Mouse (Mus musculus): ENCODE results near the gene Mgat1.
A peak's percentile ranks its signal among the peaks of the same experiment; 100 is the strongest.
"Not testable (repeated sequence)": the region's sequence is repeated elsewhere in the genome, so short reads cannot be mapped to it uniquely, and the experiment has no call there.

Gene Mgat1

GRCm38 (mm10) chr11:49243727-49244594 lies at the start of gene Mgat1:
Gene Mgat1 (plus strand): TSS chr11:49244191.
- peak; percentile 91 for DNase-seq

- DNase-seq: not testable (repeated sequence)
These were observed 49.2 kb upstream of the Mgat1 start for GRCm38 (mm10) chr11:49194771-49195170.

GRCm38 (mm10) chr11:49195819-49196322 lies 48.1 kb upstream of the Mgat1 start:
- DNase-seq: no peak

DNA sequence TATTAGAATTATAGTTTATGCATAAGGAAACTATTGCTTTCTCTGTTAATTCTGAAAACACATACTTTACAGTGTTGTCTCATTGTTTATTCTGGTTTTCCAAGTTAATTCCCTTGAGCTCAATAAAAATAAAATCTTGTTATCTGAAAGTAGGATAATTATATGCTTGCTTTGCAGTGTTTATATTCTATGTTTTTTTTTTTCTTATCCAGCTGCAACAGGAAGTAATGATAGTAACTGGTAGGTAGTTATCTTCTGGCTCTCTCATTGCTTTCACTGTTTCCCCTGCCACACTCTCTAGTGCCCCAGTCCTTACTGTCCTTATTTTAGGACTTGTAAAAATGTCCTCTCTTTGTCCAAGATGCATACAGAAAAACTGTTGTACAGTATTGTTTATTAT lies 43.3 kb upstream of the Mgat1 start:
- DNase-seq: no peak

GRCm38 (mm10) chr11:49201142-49201541 lies 42.8 kb upstream of the Mgat1 start:
- no peak for DNase-seq

DNA sequence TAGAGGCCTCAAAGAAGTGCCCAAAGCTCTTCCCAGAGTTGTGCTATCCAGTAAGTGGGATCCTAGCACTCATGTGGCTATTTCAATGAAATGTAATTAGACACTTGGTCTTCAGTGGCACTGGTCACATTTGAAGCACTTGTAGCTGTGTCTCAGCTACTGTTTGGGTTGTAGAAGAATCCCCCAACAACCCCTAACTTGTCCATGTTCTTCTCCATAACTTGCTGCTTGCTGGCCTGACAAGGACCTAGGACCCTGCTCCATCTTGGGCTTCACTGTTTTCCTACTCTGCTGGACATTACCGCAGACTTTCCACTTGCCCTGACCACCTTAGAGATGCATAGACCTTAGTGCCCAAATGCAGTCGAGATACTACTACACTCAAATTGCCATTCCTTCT lies 41.9 kb upstream of the Mgat1 start:
- no peak for DNase-seq

DNA sequence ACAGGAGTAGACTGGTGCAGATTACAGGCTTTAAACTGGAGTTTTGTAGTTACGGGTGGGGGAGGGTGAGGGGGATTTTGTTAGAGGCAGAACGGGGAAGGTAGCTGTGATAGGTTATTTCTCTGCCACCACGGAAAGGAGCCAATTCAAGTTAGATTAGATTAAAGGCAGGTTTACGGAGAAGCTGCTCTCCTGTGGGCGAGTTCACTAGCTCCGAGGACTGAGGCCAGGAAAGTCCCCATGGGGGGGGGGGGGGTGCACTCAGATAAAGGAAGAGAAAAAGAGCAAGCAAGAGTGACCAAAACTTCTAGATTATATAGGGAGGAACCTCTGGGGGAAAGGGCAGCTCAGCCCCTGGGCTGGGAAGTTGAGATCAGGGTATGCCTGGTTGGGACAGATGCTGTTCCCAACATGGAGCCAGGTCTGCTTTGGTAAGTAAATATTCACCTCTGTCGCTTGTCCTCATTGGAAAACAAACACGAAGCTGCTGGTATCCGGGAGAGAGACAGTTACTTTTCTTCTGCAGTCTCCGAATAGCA lies 41.4 kb upstream of the Mgat1 start:
- DNase-seq: no peak

- peak; percentile 90 for DNase-seq
These were observed 40.7 kb upstream of the Mgat1 start, which contains the start of gene Zfp62 for GRCm38 (mm10) chr11:49203129-49203768. Gene Zfp62 (plus strand): TSS chr11:49203292.

DNA sequence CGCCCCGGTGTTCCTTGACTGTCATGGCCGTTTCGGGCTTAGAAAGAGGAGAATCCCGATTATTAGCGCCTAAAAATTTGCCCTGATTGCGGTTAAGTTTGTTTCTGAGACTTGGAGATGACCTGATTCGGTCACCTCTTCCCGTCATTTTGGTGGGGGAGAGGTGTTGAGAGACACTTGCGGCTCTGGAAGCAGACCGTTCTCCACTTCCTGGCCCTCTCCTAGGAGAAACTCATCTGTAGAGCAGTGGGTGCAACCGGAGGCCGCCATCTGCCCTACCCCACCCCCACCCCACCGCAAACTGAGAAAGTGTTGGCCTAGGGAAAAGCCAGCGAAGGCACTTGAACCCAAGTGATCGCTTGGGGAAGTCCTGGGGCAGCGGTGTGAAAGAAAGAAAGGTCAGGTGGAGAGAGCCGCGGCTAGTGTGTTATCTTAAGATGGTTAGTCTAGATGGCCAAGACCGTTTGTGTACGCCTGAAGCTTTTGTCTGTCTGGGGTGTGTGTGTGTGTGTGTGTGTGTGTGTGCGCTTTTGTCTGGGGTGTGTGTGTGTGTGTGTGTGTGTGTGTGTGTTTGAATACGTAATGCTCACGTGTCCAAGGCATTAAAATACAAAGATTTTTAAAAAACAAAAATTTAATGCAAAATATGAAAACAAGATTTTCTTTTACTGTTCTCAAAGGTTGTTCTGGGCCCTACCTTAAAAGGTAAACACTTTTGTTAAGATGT lies 40.1 kb upstream of the Mgat1 start:
- peak; percentile 23 for DNase-seq

GRCm38 (mm10) chr11:49205080-49205590 lies 38.9 kb upstream of the Mgat1 start:
- no peak for DNase-seq

- DNase-seq: no peak
These were observed 36.5 kb upstream of the Mgat1 start for GRCm38 (mm10) chr11:49207495-49207894.

- DNase-seq: no peak
These were observed 31.4 kb upstream of the Mgat1 start for GRCm38 (mm10) chr11:49212577-49212976.

DNA sequence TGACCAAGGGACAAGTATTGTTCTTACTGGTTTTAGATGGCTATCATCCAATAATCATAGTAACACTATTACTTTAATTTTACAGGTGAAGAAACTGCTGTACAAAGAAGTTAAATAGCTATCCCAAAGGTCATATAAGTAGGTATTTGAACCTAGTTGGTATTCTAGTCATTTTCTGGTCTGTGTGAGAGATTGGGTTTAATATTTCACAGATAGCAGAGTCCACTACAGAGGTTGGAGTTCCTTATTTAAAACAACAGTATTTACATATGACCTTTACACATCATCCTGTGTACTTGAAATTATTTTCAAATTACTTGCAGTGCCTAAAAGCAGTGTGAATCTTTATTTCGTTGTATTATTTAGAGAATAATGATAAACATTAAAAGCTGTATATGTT lies 30.5 kb upstream of the Mgat1 start:
- no peak for DNase-seq

GRCm38 (mm10) chr11:49219271-49219670 lies 24.7 kb upstream of the Mgat1 start:
- no peak for DNase-seq

DNA sequence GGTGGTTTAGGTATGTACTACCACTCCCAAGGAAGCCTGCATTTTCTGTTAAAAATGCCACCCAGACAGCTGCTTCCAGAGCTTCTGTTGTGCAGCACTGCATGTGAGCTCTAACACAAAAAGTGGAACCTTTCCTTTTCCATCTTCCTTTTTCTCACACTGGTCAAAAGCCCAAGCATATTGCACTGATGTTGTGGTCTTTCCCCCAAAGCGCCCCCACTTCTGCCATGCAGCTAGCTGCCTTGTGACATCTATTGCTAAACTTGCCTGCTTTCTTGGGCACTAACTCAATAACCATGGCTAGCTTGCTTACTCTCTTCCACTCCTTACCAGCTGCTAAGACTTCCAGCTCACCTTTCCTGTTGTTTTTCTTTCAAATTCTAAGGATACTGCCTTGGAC lies 19.5 kb upstream of the Mgat1 start:
- DNase-seq: no peak

DNA sequence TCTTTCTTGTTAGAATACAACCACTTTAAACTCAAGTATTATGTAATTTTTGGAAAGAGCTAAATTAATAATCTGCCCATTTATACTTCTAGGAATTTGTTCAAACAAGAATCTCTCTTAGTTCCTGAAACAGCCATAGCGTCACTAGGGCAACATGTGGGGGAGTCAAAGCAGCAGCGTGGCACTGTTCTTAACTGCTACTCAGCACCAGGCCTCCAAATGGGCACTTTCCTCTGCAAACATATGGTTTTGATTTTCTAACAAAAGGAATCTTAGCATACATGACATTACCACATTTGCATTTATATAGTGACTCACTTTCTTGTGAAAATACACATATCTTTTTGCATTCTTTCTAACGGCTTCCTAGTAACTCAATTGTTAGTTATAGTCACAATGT lies 11.2 kb upstream of the Mgat1 start:
- DNase-seq: no peak

DNA sequence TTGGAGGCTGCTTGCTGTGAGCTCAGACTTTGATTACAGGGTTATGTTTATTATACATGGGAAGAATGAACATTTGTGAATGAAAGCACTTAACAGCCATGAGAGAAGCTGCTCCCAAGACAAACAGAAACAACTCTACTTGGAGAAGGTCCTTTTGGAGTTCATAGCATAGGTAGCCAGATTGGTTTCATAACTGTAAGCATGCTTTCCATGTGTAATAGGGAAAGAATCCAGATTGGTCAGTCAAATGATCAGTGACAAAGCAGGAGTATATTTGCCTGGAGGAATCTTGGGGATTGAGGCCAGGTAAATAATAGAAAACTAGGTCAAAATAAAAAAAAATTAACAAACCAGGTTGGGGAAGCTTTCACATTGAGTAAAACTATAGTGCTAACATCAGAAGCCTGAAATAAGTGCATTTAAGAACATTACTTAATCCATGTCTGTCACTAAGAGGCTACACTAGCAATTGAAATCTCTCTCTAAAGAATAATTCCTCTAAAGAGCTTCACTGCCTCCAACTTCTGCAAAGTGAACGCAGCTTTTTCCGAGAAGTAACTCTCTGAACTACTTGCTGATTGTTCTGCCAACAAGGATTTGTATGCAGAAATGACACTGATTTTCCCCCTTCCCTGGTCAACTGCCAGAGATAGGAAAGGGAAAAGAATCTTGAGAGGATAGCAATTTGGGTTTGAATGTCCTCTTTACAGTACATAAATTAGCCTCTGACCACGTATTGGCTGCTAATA lies 8.4 kb upstream of the Mgat1 start:
- DNase-seq: no peak

DNA sequence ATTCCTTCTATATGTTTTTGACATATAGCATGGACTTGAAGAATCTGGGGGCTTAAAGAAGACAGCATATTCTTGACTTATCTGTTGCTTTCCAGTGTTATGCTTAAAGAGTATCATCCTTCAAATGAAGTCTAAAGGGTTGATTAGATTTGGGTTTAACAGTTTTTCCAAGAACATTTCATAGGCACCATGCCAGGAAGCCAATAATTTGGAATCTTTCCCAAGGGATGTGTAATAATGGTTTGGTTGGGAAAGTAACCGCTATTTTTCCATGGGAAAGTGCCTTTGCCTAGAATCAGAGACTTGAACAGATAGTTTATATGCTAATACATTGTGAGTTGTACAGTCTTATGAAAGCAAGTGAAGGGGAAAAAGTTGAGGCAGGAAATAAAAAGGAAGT lies 7.1 kb upstream of the Mgat1 start:
- no peak for DNase-seq

GRCm38 (mm10) chr11:49237532-49237931 lies 6.5 kb upstream of the Mgat1 start:
- no peak for DNase-seq

- no peak for DNase-seq
These were observed 3.7 kb upstream of the Mgat1 start for GRCm38 (mm10) chr11:49240310-49240709.

DNA sequence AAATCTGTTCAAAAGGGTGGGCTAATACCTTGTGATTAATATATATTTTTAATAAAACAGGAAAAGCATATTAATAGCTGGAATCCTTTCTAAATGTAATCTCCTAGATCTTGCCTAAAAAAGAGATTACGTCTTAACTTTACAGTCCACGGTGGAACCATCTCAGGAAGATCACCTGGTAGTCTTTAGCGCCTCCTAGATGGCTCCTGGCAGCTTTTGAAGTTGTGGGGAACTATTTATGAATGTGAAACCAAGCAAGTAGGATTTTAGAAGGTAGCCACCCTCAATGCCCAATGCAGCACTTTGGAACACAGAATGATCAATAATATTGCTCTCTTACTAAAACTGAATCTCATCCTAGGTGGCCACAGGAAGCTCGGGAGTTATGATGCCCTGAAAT lies 3.1 kb upstream of the Mgat1 start:
- no peak for DNase-seq

GRCm38 (mm10) chr11:49241471-49241870 lies 2.5 kb upstream of the Mgat1 start:
- DNase-seq: no peak
